Mouse (Mus musculus) NIH3T3 (cell line): ENCODE measurements around the gene Olfr287.

Source experiments
- DNase-seq: peaks from one replicate; pipeline ENCODE4 v3.0.0-alpha.2; 2012; ENCODE audit warnings: low read depth

Olfr287 gene

DNA sequence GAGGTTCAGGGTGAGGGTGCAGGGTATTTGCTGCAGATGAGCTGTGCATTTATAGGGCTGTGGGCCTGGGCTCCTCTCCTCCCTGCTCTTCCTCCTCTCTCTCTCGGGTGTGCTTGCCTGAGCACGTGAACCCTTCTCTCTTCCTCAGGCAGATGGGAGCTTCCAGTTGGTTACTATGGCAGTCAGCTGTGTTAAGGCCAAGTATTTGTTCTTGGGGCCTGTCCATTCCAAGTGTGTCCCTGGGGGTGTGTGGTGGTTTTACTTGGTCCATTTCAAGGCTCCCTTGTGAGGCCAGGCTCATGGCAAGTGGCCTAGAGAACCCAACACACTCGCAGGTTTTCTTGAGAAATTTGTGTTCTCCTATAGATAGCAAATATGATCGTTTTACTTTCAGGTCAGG lies at the start of gene Olfr287, which contains the start of gene Gm44579:
Gene Olfr287, minus strand, starts transcription at position 180 of the 400 bp plus-strand sequence.
Gene Gm44579, minus strand, starts transcription at position 101 of the 400 bp plus-strand sequence.
- no peak for DNase-seq

GRCm38 (mm10) chr15:98257776-98258175 lies 36.9 kb upstream of the Olfr287 start:
- DNase-seq: no peak

- DNase-seq: no peak
Observed at GRCm38 (mm10) chr15:98257193-98257592, 36.3 kb upstream of the Olfr287 start, which contains the start of gene H1fnt. Gene H1fnt, minus strand, starts transcription at chr15:98257293.

GRCm38 (mm10) chr15:98256271-98256670 lies 35.4 kb upstream of the Olfr287 start:
- no peak for DNase-seq

- no peak for DNase-seq
Observed at GRCm38 (mm10) chr15:98235442-98235841, 14.6 kb upstream of the Olfr287 start.

DNA sequence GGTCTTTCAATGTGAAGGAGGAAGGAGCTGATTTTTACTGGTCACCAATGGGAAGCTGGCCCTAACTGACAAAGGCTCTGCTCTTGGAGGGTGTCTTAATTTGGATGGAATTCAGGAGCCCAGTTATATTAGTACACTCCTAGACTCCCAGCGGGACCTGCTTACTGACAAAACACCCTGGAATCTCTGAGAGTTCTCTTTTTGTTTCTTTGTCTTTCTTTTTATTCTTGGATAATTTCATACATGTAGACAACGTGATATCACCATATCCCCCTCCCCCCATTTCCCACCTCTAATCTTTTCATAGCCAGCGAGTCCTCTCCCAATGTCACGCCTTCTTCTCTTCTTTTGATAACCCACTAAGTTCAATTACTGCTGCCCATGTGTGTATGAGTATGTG lies 13.5 kb upstream of the Olfr287 start, which contains the start of gene Olfr286:
Gene Olfr286, minus strand, starts transcription at position 101 of the 400 bp plus-strand sequence.
- no peak for DNase-seq

GRCm38 (mm10) chr15:98226096-98226495 lies 5.2 kb upstream of the Olfr287 start:
- DNase-seq: no peak

GRCm38 (mm10) chr15:98225610-98226009 lies 4.8 kb upstream of the Olfr287 start:
- no peak for DNase-seq

DNA sequence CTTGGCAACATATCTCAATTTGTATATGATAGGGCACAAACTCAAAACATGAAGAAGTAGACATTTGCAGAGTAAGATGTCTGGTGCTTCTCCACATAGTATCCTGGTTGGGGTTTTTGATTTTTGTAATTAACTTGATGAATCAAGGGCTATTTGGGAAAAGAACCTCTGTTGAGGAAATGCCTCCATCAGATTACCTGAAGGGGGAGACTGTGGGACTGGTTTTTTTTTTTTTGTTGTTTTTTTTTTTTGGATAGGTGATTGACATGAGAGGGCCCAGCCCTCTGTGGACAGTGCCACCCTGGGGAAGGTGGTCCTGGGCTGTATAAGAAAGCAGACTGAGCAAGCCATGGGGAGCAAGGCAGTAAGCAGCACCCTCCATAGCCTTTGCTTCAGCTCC lies 1.5 kb upstream of the Olfr287 start:
- no peak for DNase-seq

GRCm38 (mm10) chr15:98214130-98214529 lies 6.7 kb downstream of the Olfr287 start:
- DNase-seq: no peak

GRCm38 (mm10) chr15:98213336-98213870 lies 7.5 kb downstream of the Olfr287 start:
- no peak for DNase-seq

DNA sequence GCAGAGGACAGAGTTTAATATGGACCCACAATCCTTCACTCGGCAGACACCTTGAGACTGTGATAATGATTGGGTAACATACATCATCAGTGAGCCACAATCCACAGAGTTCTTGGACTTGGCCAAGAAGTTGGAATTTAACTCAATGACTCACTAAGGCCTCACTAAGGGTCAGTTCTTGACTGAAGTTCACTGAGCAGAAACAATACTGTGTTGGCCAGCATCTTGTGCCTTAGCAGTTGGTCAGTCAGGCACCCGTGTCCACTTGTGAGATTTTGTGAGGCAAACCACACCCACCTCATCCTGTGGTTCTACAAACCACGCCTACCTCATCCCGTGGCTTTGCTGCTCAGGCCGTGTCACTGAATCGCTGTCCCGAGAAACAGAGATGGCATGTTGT lies 11.2 kb downstream of the Olfr287 start:
- peak; percentile 35 for DNase-seq

- no peak for DNase-seq
Observed at GRCm38 (mm10) chr15:98195442-98195841, 25.4 kb downstream of the Olfr287 start, which contains the start of gene Olfr288. Gene Olfr288, minus strand, starts transcription at chr15:98195542.

DNA sequence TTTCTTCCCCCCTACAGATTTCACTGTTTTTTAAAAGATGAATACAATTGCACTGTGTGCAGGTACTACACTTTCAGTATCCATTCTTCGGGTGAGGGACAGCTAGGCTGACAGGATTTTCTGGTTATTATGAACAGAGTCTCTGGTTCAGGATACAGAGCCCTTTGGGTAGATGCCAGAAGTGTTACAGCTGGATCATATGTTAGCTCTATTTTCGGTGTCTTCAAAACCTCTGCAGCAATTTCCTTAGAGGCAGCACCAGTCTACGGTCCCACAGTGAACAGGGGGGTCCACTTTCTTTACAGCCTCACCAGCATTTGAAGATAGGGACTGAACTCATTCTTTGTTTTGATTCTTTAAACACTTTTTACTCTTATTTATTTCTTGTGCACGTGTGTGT lies 36.4 kb downstream of the Olfr287 start:
- no peak for DNase-seq

DNA sequence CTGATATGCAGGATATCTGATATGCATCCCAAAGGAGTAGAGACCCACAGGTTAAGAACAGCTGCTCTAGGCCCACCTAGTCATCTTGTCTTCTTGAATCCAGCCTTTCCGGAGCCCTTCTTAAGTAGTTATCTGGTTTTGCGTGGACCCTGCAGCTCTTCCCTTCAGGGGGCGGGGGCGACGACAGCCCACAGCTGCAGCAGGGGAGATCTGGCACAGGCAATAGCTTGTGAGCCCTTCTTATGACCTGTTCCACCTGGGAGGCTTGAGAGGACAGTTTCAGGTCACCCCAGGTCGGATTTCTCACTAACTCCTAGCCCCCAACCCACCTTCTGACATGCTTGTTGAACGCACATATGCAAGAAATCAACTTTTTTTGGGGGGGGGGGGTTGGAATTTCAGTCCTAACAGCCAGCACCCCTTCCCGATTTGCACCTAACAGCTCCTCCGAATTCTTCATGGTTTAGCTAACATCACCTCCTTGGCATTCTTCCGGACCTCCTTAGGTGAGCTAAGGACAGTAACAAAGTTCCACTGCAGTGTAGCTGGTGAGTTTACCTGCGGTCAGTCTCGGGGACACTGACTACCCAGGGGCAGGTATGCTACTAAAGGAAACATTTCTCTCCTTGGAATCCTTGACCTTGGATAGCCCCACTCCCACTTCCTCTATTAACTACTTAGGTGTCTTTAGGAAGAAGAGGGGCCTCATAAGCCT lies 38.8 kb downstream of the Olfr287 start:
- DNase-seq: no peak

GRCm38 (mm10) chr15:98181132-98181711 lies 39.6 kb downstream of the Olfr287 start:
- peak; percentile 93 for DNase-seq

DNA sequence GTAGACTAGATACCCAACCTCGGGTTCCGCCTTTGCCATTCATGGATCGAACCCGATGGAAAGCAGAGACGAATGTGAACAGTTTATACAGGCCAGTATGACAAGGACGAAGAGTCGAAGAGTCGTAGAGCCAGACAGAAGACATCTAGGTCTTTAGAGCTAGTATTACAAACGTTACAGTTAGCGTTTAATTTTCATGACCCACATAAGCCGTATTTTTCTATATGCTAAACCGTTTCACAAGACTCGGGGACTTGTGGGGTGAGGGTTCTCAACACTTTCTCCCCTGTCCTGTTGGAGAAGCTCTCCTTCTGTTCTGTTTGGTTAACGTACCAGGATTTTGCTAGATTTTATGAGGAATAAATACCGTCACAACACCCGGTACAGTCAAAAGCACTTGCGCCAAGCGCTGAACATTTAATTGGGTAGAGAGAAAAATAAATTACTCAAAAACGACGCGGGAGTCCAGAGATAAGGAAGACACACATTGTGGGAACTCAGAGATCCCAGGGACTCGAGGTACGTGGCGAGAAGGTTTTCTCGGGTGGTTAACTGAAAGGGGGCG lies 40.2 kb downstream of the Olfr287 start:
- DNase-seq: no peak

- no peak for DNase-seq
Observed at GRCm38 (mm10) chr15:98177320-98177719, 43.5 kb downstream of the Olfr287 start.

DNA sequence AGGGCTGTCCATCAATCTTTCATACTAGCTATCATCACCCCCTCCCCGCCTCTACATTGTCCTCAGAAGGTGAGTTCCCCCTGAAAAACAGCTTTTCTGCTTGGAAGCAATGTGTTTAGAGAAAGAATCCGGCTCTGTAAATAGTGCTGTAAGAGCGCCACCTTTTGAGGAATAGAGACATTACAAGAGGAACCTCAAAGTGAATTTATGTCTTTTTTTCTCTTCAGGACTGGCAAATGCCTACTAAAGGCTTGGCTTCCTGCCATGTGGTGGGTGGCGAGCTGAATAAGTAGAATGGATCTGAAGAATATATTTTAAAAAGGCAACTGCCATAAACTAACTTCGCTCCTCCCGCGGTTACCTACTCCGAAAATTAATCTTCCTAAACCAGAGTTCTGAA lies 47.0 kb downstream of the Olfr287 start:
- peak; percentile 81 for DNase-seq

DNA sequence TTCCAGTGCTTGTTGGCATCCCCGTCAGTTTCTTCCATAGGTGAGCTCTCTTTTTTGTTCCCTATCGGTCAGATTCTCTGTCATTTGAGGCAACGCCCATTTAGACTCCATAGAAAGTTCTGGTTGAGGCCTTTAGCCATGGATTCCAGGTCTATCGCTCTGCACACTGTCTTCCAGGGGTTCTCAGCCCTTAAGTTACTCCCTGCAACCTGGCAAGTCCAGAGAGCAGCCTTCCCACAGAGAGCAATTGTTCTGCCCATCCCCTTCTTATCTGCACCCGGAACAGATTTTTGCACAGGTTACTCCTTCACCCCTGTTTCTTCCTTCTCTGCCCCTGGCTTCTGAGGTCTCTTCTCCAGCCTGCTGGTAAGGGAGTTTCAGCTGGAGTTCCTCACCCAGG lies 48.7 kb downstream of the Olfr287 start:
- DNase-seq: no peak

- DNase-seq: no peak
Observed at GRCm38 (mm10) chr15:98170917-98171316, 49.9 kb downstream of the Olfr287 start.

DNA sequence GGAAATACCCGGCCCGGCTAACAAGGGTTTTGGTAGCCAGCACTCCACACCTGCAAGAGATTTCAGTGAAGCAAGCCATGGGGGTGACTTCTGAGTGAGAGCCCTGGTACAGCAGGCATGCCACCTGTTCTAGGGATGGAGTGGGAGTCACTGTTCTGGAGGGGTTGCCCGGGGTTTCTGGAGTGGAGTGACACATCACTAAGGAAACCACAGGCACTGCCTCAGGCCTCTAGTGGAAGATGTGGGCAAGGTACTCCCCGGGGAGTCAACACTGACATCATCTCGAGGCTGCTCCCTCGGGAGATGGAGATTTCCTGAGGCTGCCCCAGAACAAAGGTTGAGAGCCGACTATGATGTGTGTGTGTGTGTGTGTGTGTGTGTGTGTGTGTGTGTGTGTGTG lies 50.5 kb downstream of the Olfr287 start:
- peak; percentile 63 for DNase-seq

DNA sequence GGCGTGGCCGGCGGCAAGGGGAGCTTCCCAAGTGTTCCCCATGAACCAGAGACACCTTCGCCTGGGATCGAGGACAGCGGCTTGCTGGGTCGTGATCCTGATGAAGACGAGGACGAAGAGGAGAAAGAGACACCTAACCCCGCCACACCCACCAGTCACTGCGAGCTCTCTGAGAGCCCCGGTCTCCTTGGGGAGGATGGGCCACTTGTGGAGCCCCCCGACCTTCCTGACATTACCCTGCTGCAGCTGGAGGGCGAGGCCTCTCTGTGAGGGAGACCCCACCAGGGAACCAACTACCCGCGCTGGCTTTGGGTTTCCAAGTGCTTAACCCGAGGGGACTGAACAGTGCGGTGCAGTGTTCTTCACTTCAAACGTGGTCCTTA lies 52.2 kb downstream of the Olfr287 start:
- no peak for DNase-seq
